Mouse (Mus musculus) fat pad, adult 2 months (tissue): Measurements from ENCODE around the gene Tgfbr3.

ENCODE experiments used
- DNase-seq: peaks from one replicate; pipeline ENCODE4 v3.0.0-alpha.2; 2011; ENCODE audit warnings: low read depth, low spot score; ENCODE audit errors: extremely low read depth

The Tgfbr3 gene

DNA sequence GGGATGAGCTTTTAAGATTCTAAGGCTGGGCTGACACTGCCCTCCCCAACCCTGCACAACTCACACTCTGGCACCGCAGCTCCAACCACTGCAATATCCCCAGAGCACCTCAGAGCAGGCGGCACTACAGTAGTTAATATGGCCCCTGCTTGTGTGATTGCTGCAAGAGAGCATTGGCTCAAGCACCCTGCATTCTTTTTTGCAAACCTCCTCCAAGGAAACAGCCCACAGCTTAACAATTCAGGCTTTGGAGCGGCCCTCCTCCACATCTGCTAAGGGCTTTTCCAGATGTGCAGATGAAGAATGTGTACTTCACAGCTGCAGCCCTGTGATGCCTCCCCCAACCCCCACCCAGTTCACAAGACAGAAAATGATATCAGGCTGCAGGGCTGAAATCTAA, 138.1 kb downstream of the Tgfbr3 start:
- no peak for DNase-seq

DNA sequence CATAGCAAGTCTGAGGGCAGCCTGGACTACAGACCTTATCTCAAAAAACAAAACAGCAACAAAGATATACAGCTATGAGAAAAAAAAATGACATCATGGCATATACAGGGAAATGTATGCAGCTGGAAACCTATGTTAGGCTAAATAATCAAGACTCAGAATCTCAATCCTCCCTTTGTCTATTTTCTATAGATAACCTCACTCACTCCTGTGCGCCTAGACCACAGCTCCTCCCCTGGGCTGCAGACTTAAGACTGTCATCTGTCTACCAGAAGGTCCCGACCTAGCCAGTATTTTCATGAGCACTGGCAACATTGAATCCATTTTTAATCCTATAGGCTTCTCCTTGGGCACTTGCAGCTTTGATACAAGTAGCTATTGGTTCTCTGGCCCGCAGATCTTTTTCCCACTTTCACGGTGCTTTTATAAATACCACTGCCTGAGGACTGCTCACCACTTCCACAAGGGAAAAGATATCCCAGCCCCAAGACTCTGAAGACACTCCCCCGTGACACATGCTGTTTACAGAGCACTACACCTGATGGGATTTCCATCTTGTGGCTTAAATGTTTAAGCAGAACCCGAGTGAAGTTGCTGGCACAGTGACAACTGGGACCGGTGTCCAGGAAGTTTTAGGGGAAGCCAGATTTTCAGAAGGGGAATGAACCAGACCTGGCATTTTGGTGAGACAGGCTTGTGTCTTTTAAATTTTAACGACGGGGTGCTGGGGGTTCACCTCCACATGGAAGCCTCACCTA, 138.7 kb downstream of the Tgfbr3 start:
- DNase-seq, result no peak

DNA sequence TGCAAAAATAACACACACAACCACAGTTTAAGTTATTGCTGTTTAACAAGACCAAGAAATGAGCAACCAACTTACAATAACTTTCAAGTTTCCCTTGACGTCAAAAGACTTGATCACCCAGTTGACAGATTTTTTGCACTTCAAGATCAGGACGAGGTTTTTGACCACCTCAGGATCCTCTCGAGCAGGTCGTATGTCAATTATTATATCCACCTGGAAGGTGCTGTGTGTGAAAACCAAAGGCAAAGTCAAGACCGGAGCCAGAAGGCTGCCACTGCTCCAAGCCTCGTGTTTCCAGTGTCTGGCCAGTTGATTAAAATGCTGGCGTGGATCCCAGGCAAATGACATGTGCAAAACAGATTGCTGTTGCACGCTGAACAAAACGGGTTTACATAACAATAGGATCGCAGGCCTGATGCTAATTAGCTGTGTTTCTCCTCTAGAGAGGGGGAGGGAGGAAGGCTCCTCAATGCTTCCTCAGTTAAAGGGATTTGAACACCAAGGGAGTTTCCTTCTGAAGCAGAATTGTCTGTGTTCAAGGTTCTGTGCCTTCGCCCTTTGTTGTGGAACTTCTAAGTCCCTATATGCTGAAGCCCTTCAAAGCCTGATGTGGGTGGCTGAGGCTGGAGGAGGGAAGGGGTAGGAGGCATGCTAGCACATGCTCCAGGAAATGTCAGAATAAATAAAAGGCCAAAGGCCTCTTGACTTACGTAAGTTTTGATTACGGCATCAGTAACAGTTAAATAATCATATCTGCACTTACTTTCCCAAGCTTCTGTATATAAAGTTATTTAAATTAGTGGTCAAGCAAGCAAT, 141.3 kb downstream of the Tgfbr3 start:
- DNase-seq, result no peak

DNA sequence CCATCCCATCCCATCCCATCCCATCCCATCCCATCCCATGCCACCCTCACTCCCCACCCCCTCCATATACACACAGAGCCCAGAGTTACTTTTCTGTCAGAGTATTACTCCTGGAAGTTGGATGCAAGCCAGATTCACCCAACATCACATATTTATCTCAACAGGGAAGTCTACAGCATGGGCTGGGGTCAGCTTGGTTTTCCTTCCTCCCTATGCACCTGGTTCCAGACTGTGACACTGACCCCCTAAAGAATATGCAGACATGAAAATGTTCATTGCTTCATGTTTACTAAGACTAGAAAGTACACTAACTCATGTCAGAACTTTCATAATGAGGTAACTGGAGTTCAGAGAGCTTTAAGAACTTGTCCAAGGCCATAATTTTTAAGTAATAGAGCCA, 142.0 kb downstream of the Tgfbr3 start:
- DNase-seq, result no peak

DNA sequence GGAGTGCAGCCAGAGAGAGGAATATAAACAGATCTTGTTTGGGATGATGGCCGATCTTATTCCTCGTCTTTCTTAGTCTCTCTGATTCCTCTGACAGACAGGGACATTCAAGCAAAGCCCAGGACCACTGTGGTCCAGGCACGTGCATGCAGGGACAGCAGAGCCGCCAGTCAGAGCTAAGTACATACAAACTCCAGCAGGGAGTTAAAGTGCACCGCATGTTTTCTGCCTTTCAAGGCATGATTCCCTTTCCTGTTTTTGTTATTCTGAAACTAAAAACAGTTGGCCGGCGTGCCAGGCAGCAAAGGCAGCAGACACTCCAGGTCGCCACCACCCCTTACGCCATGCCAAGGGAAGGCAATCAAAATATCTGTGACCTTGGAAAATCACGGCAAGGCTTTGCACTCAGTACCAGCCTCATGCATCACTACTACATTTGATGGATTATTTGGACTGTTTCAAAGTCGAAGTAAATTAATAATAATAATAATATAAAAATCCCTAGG, 143.3 kb downstream of the Tgfbr3 start:
- no peak for DNase-seq

DNA sequence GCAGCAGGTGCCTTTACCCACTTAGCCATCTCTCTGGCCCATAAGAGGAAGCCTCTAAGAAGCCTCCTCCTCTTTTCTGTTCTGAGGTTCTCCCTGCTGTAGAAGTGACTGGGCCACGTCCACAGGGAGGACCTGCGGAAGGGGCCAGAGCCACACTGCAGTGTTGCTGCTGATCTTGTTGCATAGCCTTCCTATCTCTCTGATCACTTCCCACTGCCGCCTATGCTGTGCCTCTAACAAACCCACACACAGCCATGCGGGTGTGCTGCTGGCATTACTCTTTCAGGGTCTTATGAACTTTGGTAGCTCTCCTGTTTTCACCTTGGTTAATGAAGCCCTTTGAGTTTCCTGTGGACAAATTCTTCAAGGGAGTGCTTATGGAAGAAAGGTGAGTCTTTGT, 144.3 kb downstream of the Tgfbr3 start:
- no peak for DNase-seq

DNA sequence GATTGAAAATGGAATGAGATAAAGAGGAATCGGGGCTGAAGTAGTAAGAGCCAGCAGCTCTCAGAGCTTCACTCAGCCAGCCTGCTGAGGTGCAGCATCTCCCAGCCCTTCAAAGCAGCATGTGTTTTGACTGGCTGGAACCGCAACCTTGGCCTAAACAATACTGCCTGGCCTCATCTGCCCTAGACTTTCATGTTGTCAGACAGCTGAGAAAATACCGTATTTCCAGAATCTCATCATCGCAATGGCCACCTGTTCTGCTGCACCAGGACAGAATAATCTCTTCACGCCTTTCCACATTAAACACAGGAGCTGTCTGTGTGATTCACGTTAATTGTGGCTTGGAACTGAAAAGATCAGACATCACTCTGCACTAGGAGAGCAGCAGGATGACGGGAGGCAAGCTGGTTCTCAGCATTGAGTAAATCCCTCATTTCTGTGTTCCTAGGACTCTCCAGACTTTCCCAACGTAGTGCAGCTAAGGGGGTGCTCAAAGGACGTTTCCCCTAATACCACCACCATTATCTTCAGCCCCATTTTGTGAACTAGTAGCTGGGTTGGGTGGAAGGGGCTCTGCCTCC, 145.1 kb downstream of the Tgfbr3 start:
- DNase-seq, result no peak

DNA sequence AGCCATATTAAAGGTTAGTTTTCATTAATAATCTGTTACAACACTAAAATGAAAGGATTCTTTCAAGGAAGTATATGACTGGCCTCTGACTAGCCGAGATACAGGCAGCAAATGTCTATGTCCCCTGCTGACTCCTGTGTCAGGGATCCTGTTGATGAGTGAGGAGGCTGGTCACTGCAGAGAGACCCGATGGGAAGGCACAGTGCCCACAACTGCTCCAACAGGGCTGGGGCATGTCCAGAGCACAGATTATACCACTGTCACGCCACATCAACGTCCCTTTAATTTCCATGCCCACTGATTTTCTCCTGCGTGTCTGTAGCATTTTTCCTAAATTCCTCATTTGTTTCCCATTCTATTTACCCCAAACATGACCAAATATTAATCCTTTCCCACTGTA, 146.0 kb downstream of the Tgfbr3 start:
- no peak for DNase-seq

DNA sequence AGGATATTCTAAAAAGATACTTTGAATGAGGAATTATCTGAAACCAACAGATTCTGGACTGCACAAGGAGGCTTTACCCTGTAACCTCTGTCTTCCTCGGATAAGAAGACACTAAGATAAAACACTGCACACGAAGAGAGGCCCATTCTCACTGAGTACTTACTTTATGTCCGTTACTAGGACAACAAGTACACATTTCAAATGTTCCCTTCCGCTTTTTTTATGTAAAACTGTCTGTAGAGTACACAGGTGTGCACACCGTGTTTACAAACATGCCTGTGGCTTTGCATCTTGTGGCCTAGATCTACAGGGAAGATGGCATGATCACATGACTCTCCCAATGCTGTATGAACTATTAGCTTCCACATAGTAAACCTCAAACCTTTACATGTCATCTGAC, 146.6 kb downstream of the Tgfbr3 start:
- no peak for DNase-seq

DNA sequence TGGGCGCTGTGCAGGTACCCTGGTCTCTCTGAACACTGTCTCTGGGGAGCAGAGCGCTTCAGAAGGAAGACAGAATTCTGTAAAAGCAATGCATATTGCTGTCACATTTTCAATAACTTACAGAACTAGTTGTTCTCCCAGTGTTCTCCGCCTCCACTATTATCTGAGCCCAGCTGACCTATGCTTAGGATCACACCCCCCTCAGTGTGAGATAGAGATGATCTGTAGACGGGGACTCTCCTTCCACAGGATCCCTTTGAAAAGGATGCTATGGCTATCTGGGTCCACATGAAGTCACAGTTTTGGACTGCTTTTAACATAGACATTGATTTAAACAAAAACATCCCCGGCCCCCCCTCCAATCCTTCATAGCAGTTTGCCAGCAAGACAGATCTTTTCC, 148.1 kb downstream of the Tgfbr3 start:
- DNase-seq, result no peak

DNA sequence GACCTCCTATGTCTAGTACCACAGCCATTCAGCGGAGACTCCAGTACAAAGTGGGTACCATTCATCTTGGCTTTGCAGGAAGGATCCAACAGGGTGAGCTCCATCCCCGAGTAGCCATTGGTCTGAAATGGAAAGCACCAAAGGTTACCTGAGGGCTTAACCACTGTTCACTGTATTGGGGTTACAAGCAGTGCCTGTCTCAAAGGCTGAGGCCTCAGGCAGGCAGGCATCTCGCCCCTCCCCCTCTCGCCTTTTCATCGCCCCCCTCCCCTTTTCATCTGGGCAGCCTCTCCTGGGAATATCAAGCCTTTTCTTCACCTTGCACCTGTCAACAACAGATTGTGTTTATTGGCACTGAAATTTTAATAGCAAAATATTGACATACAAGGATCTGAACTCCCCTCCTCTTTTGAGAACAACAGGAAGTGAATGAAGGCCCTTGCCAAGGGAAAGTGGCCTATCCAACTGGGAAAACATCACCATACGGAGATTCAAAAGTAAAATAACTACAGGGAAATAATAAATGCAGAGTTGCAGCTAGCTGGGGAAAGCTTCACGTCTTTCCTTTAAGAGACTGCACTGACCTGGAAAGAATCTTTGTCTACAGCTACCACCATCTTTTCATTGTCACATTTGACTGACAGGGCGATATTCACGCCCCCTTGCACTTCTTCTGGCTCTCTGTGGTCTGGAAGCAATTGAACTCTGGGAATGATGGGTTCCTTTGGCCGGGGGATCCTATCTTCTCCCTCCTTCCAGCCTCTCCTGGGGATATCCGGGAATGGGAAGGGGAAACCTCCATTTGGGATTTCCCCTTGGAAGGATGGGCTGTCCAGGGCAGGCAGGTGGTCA, 149.4 kb downstream of the Tgfbr3 start:
- DNase-seq, result no peak

DNA sequence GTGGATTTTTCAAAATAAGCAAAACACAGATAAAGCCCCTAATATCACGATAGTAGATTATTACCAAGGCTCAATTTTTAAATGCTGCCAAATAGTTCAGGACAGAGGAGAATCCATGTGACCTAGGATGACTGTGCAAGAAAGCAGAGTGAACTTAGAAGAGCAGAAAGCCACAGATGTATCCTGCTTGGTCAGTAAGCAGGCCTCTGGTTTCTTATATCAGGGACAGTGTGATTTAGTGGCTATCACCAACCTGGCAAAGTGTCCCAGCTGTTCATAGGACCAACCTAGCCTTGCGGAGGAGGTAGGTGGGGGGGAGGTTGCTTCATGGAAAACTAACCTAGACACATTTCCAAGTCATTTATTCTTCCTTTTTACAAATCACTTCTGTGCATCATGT, 156.1 kb downstream of the Tgfbr3 start:
- no peak for DNase-seq

DNA sequence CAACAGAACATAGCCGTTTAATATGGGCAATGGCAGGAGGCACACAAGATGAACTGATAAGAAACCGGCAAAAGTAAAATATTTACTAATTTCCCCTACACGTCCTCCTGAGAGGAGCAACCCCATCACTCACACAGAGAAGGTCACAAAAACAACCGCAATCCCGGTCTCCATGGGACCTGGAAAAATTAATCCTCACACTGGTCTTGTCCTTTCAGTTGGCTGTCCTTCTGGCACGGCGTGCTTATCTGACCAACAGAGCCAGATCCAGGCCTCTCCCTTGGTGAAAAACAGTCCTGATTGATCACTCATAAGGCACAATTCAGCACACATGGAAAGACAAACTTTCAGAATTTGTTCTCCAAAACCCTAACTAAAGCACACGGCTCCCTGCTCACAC, 157.2 kb downstream of the Tgfbr3 start:
- DNase-seq, result no peak

DNA sequence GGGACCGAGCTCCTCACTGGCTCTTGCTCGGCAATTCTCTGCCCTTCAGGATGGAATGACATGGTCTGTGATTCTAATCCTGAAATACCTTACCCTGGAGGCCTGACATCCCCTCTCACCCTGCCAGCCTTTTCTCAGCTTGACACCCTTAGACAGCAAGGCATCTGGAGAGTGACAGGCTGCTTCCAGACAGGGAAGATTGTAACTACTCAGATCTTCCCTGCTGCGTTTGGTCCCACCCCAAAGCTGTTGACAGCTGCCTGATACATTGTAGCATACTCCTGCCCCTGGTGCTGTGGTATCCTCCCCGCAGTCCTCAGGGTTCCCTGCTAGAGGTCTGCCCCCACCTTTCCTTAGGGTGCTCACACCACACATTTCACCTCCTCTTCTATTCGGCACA, 160.1 kb downstream of the Tgfbr3 start:
- DNase-seq, result no peak

DNA sequence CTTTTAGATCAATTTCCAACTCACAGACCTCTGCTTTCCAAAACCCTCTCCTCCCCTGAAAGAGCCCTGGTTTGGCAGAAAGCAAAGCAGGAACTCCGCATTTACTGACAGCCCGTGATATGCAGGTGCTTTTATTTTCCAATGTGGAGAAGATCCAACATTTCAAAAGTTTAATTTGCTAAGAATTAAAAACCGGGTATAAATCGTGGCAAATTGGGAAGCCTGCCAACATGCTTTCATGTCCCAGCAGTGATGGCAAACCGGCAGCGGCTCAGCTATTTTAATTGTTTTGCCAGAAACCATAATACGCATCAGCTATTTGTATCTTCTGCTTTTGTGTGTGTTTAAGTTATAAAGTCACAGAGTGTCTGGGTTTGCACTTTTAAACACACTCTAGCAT, 162.9 kb downstream of the Tgfbr3 start:
- DNase-seq, result no peak

DNA sequence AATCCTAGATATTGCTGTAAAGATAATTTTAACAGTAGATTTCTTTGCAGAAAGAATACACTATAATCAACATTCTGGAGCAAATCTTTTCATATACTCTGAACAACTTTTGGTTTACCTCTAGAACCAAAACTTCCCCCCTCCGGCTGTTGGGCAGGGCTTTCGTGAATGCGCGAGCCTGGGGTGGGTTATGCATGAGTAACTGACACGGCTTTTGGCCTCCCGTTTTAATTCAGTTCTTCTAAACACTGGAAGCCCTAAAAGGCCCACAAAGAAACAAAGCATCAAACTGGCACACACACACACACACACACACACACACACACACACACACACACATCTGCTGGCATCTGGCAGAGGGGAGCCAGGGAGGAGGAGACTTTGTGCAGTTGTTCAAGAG, 164.3 kb downstream of the Tgfbr3 start:
- DNase-seq, result no peak

DNA sequence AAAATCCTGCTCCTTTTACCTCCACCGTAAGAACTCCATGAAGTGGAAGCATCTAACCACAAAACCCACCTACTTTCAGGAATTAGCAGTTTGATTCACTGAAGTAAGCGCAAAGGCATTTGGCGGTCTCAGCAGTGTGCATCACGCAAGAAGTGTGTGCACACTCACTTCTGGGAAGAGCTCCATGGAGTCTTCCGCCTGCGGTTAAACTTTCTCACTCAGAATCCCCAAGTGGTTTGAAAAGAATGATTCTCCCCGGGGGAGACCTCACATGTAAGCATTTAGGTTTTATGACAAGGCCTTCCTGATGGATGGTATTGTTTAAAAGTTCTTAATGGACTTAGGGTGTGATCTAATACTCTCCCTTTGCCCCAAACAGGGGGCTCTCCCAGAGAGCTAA, 164.9 kb downstream of the Tgfbr3 start:
- no peak for DNase-seq

DNA sequence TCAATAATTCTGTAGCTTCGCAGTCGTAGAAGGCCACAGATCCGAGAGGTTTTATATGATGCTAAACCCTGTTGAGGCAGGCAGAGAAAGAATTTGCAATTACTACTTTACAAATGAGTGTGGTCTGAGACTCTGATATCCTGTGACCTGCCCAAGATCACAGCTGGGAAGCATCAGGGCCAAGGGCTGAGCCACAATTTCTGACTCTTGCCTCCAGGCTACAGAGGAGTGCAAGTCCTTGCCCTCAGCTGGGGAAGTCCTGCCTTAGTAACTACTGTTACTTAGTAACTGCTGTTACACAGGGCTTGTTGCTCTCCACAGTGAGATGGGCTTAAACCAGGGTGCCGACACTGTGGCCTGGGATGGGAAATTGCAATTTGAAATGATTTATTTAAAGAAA, 166.8 kb downstream of the Tgfbr3 start:
- no peak for DNase-seq

DNA sequence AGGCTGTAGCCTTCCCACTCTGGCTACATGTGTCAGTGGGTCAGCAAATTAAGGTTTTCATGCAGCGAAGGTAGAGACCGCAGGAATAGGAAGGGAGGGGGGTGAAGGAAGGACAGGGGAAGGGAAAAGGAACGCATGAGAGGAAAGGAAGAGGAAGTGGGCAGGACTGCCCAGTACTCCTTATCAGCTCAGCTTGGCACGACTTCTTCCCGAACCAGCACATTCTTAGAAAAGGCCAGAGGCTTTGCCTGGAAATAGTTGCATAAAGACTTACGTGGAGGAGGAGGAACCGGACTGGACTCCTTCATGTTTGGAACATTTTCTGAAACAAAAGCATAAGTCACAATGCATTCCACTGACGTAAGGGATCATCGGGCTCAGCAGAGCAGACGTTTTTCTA, 168.3 kb downstream of the Tgfbr3 start:
- DNase-seq, result peak; percentile 72

DNA sequence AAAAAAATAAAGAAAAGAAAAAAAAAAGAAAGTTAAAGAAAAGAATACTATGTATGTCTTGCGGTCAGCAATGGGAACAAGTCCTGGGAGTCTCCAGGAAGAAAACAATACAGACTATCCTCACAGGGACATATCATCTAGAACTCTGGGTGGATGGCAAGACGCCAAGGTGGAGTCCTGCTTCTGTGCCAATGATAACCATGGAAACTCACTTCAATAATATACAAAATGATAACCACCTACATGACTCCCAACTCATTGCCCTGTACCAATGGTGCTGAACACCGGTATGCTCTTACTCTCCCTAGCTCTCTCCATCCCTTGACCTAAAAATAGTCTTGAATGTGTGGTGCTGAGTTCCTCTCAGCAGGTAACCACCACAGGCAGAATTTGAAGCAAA, 168.8 kb downstream of the Tgfbr3 start:
- DNase-seq, result no peak

DNA sequence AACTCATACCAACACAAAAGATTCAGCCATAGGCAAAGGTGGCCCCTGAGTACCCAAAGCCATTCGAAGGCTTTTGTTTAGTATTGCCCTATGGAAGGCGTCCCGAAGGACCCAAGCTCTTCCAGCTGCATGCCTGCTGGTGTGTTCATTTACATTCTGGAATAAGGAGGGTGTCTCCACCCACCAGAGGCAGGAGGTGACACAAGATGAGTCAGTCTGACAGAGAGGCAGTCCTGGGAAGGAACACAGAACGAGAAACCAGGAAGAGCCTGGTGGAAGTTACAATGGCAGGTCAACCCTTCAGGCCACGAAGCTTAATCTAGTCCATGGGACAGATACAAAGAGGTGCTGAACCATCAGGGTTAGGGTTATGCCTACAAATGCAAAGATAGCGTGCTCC, 169.5 kb downstream of the Tgfbr3 start:
- DNase-seq, result no peak
